Mouse (Mus musculus) large intestine, adult 2 months (tissue): ENCODE data around the gene Prr15l. TPM values are rescaled to one million over a fixed set of nuclear protein-coding genes. Genes with fewer than 3 reads are reported as not detected.

Experiments used
- DNase-seq: peaks from one replicate; pipeline ENCODE4 v3.0.0-alpha.2; 2012; ENCODE audit warnings: low read depth, low spot score
- WGBS: fragments of 180-500 bp; shearing (Covaris S2); methylation state at CpG from one replicate; pipeline ENCODE4 v1.1.7; 2018; 5-methylcytosine and 5-hydroxymethylcytosine counted together
- polyA plus RNA-seq: library from polyadenylated mRNA; depleted of rRNA; stranded (reverse); fragments of >200 nt; gene quantifications from 2 replicates; pipeline ENCODE4 v1.2.3, GENCODE M21; 2012; rRNA removed

Prr15l gene
- polyA plus RNA-seq = 194 and 206 TPM in 2 replicates

DNA sequence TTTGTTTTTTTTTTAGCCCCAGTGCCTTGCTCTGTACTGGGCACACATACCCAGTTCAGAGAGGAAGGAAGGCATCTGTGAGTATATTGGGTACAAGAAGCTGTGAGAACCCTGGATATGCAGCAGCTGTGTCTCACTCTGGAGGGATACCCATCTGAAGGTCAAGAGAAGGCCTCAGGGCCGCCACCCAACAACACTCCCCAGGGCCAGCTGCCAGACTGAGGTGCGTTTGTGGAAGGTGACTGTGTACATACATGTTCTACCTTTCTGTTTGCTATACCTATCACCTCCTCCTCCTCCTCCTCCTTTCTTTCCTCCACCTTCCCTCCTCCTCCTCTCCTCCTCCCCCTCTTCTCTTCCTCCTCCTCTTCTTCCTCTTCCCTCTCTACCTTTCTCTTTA lies at the start of gene Prr15l:
Gene Prr15l (plus strand): TSS at position 17 of the 400 bp plus-strand sequence.
- WGBS = 26% methylated on average over 2 of the region's 2 CpGs
- DNase-seq = no peak

GRCm38 (mm10) chr11:96878715-96879114 lies 49.2 kb upstream of the Prr15l start:
- no peak for DNase-seq
- 56% methylated on average over 3 of the region's 3 CpGs for WGBS

DNA sequence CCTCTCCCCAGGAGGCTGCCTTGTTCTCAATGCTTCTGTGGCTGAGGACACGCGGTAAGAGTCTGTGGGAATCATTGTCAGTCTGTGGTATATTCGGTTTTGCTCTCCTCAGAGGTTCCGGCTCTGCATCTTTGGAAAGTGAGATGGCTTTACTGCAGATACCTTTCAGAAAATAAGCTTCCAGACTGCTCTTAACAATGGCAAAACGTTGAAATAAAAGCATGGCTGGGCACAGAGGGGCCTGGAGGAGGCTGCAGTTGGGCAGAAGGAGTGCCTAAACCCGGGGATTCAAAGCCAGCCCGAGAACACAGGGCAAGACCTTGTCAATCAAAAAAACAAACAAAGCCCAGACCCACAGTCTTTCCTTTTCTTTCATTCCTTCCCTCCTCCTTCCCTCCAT lies 48.5 kb upstream of the Prr15l start:
- DNase-seq = no peak
- WGBS = 48% methylated on average over 7 of the region's 7 CpGs

GRCm38 (mm10) chr11:96880296-96880695 lies 47.6 kb upstream of the Prr15l start:
- WGBS = 77% methylated on average over 9 of the region's 9 CpGs

GRCm38 (mm10) chr11:96885901-96886340 lies 42.0 kb upstream of the Prr15l start:
- 62% methylated on average over 5 of the region's 5 CpGs for WGBS
- DNase-seq = no peak

More at GRCm38 (mm10) chr11:96880296-96880695, 47.6 kb upstream of the Prr15l start:
- no peak for DNase-seq

- 68% methylated on average over 8 of the region's 8 CpGs for WGBS
- DNase-seq = no peak
These were observed 40.9 kb upstream of the Prr15l start for GRCm38 (mm10) chr11:96886942-96887546.

- 53% methylated on average over 14 of the region's 14 CpGs for WGBS
- no peak for DNase-seq
These were observed 35.9 kb upstream of the Prr15l start for GRCm38 (mm10) chr11:96891784-96892527.

DNA sequence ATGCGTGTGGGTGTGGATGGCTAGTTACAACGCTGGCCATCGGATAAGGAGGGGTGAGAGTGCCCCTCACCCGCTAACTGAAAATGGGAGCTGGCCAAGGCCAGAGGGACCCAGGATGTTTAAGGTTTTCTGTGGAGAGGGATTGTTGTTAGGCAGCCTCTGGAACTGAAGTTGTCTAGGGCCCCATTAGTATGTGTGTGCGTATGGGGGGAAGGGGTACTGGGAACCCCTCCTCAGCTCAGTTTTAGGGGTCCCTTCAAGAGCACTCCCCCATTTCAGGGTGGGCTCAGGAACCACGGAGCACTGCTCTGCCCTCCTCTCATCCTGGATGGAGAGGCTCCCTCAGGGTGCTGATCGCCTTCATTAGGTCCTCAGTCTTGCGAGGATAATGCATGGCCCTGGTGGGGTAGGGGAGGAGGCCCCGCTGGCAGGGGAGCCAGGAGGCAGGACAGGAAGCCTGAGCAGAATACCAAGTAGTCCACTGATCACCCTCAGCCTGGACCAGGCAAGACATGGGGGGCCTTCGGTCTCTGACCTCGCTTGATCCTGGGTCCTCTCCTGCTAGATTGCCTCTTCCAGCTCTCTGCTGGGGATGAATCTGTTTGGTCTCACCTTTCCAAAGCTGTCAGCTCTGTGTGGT lies 34.6 kb upstream of the Prr15l start:
- no peak for DNase-seq
- WGBS = 67% methylated on average over 11 of the region's 11 CpGs

- DNase-seq = no peak
- 73% methylated on average over 4 of the region's 4 CpGs for WGBS
These were observed 32.0 kb upstream of the Prr15l start for GRCm38 (mm10) chr11:96895886-96896285.

DNA sequence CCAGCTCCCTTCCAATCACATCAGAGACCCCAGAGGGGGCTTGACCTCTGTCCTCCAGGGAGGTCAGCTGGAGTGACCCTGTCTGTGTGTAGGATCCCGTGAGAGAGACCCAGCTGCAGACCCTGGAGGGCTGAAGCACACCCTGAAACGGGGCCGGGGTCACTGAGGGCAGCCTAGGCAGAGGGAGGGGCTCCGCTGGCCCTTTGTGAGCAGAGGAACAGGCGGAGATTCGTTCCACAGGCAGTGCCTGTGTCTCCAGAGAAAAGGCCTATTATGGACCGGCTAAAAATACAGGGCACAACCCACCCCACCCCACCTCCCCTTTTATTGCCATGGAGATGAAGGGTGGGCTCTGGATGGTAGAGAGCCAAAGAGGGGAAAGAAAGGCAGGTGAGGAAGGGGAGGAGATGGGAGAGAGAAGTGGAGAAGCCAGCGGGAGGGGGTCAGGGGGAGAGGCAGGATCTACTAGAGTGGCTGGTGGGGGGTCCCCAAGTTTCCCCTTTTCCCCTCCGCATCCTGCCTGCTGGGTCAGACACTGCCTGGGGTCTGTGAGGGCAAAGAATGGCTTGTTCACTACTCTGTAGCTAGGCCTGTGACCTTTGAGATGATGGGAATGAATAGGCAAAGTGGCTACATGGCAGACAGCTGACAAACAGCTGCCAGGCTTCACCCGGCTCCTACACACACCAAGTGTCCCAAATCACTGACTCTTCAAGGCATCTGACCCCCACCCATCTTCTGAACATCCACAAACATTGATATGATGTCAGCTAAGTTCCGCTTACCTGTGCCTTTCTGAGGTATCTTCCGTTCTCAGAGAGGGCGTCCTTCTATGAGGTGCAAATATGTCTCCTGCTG lies 28.2 kb upstream of the Prr15l start:
- 59% methylated on average over 13 of the region's 13 CpGs for whole genome bisulfite sequencing
- no peak for DNase-seq

- whole genome bisulfite sequencing = 83% methylated on average over 9 of the region's 9 CpGs
- no peak for DNase-seq
These were observed 26.6 kb upstream of the Prr15l start for GRCm38 (mm10) chr11:96901332-96901731.

DNA sequence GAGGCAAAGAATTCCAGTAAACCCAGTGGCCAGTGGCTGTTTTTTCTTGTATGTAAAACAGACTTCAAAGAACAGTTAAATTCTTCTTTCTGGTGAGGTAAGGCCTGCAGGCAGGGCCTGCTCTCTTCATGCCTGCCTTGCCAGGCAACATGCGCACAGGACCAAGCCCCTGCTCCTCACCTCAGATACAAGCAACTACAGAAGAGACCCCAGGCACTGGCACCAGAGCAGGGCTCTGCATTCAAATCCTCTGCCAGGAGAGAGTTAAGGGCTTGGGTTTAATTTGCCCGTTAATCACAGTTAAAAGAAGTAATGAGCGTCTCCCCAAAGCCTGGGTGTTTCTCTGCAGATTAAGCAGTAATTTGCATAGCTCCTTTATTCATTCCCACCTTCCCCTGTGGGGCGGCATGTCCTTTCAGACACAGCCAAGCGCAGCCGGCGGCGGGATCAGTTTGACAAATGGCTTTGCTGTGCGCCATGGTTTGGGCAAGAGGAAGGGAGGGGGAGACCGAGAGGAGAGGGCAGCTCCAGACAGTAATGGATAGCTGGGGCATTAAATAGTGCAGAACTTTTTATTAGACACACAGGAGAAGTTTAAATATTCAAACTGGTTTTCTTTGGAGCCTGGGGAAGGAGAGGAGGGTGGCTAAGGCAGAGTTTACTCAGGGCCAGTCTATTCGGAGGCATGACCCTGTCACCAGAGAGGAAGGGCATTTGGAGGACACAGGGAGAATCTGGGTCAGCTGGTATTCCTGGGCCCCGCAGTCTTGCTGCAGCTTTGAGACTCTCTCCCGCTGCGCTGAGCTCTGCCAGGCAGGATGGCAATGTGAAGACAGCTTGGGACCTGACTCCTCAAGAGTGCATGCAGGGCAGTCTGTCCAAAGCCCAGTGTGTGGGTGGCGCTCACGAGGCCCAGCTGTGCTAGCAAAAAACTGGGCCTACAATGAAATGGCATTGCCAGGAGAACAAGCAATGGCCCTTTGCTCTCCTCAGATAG lies 25.0 kb upstream of the Prr15l start:
- WGBS = 53% methylated on average over 16 of the region's 16 CpGs

DNA sequence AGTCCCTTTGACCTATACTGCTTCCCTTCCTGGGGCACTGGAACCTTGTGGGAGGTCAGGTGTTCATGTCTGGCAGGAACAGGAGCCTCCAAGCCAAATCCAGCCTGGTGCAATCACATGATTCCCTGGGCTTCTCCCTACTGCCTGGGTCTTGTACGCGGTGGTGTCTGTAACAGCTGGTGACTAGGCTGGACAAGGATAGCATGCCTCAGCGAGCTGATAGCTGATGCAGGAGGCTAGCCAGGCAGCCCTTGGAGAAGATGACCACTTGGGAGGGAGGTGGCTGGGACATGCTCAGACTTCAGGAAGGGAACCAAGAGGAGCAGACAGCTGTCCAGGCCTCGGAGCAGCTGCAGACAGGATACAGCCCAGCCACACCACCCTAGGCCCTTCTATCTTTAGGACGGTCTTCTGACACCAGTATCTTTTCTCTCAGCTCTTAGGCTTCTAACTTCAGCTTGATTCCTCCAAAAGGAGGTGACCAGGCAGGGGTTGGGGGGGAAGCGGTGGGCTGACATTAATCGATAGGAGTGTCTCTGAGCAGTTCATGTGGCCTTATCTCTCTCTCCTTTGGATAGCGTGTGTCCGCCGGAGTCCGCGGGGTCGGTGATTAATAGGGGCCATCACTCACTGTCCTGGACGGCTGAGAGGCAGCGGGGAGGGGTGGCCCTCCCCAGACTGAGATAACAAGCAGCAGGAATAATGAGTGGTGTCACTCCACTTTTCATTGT lies 21.3 kb upstream of the Prr15l start:
- WGBS = 76% methylated on average over 15 of the region's 15 CpGs
- DNase-seq = no peak

More for the DNA sequence above, 25.0 kb upstream of the Prr15l start:
- no peak for DNase-seq

DNA sequence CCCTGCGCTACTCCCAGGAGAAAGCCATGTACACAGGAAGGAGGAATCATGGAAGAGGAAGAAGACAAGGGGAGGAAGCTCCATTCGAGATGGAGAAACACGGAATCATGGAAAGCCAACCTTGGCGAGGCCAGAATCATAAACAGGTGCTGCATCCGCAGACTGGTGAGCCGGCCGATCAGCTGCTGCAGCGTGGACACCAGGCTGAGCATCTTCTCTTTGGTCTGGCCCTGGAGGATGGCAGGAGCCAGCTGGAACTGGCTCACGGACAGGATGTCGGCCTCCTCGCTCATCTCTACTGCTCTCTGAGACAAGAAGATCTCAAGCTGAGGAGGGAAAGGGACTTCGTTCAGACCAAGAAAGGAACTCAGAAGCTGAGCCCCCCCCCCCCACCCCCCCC lies 19.3 kb upstream of the Prr15l start:
- DNase-seq = no peak
- WGBS = 96% methylated on average over 12 of the region's 12 CpGs

DNA sequence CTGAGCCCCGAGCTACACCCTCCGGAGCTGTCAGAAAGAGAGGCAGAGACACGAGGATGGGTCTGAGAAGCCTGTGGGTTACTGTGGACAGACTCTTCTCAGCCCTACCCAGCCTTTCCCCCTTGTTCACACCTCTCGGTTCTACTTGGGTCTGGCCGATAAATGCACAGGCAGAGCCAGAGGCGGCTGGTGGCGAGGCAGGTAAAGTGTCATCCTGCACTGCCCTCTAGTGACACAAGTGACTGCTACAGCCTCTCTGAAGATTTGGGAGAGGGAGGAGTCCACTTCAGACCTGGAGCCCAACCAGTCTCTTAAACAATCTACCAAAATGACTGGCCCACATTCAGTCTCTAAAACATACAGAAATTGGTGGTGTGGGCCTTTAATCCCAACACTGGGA lies 17.9 kb upstream of the Prr15l start:
- whole genome bisulfite sequencing = 30% methylated on average over 7 of the region's 7 CpGs
- DNase-seq = no peak

DNA sequence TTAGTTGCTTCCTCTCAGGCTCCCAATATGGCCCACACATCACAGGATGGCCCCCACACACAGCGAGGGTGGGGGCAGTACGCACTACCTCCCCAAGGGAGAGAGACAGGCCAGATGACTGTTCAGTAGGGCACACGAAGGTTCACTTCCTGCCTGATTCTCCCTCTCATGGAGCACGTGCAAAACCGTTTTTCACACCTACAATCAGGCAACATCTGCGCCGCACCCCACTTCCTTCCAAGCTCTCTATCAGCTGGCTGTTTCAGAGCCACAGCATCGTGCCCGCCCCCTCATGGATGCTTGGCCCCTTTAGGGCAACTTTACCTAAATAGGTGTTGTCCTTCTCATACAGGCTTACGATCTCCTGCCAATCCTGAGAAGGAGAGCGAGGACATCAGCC lies 15.2 kb upstream of the Prr15l start:
- DNase-seq = no peak
- WGBS = 79% methylated on average over 11 of the region's 11 CpGs

DNA sequence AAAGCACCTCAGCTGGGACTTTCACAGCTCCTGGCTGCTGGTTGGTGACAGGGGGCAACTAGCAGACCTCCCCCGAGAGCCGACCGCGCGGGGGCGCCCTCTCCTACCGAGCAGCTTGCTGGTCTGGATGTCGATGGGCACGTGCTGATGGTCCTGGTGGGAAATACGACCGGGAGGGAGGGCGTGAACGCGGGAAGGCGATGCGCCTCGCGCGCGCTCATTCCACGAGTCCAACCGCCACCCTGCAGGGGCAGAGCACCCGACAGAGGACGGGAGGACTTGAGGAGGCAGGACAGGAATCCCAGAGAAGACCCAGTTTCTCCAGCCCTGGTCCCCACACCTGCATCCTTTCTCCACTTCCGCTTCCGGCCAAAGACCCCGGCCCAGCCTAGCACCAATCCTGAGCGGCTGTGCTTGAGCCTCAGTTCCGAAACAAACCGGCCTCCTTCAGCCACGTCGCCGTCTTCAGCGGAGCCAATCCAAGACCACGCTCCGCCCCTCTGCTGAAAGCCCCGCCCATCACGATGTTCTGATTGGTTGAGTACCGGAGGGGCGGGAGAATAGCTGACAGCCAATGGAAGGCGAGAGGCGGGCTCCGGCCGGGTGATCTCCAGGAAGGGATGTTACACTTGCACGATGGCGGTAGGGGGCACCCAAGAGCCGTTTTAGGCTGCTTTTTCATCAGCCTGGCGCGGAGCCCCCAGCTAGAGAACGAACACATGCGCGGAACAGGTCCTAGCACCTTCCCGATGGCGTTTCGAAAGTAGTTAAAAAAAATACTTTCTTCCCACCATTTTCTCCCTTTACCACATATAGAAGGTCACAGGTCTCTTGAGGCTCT lies 11.6 kb upstream of the Prr15l start, which contains the start of gene Cdk5rap3:
Gene Cdk5rap3 (minus strand): TSS at position 453 of the 841 bp plus-strand sequence.
- no peak for DNase-seq
- WGBS = under 1% methylated on average over 55 of the region's 55 CpGs
